Mouse (Mus musculus) right cerebral cortex, adult 2 months (tissue): ENCODE data around the gene Sdcbp2.

ENCODE experiments used
- DNase-seq, 2 experiments: peaks; one replicate each; pipeline ENCODE4 v3.0.0; 2021 to 2022; ENCODE audit warnings: low spot score in 2 of 2

Gene Sdcbp2

DNA sequence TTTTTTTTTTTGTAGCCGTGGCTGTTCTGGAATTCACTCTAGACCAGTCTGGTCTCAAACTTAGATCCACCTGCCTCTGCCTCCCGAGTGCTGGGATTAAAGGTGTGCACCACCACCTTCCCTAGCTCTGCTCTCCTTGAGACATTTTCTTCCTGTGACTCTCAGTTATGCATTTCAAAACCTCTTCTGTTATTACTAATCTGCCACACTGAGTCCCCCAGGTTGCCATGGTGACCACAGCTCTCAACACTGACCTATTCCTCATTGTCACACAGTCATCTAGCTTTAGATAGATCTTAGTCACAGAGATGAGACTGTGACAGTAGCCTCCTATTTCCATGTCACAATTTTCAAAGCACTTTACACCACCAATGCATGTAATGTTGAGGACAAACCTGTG, 3.0 kb upstream of the Sdcbp2 start:
- peak in 1 of 2 experiments; percentile 44 for DNase-seq

GRCm38 (mm10) chr2:151573667-151574066, 1.2 kb downstream of the Sdcbp2 start:
- peak; percentile 62 to 64 for DNase-seq

DNA sequence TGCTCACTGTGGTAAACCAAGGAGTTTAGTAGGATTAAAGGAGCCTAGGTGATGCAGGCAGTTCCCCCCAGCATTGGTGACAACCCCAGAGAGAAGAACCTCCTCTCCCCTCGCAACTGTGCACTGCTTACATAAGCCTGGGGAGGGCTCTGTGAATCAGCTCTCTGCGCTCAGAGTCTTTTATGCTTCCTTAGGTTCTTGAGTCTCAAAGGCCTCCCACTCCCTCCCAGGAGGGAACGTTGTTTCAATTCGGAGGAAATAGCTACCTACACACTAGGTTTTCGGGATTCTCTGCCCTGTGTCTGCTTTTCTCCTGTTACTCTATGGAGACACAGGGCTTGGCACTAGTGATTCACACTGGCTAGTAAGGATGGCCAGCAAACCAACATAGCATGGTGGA, 2.2 kb downstream of the Sdcbp2 start:
- peak; percentile 71 to 76 for DNase-seq

DNA sequence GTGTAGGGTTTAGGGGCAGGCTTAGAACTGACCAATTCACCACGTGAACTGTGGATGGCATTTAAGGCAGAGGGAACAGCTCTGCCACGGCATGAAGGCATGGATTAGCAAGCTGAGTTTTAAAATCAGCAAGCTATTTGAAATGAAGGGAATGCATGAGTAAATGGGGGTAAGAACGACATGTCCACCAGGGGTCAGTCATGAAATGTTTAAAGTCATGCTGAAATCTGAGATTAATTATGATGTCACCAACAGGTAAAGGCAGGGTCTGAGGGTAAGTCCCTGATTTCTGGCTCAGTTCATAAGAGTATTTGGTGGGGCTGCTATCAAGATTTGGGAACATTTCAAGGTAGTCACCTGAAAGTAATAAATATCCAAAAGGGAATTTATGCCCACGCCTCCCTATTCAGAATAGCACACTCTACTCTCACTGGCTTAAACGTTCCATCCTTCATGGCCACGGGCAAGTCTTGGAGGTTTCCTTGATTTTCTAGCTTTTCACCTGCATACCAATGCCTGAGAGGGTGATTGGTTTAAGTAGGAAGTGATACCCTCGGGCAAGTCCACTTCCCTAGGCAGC, 2.8 kb downstream of the Sdcbp2 start:
- DNase-seq: peak in 1 of 2 experiments; percentile 31

DNA sequence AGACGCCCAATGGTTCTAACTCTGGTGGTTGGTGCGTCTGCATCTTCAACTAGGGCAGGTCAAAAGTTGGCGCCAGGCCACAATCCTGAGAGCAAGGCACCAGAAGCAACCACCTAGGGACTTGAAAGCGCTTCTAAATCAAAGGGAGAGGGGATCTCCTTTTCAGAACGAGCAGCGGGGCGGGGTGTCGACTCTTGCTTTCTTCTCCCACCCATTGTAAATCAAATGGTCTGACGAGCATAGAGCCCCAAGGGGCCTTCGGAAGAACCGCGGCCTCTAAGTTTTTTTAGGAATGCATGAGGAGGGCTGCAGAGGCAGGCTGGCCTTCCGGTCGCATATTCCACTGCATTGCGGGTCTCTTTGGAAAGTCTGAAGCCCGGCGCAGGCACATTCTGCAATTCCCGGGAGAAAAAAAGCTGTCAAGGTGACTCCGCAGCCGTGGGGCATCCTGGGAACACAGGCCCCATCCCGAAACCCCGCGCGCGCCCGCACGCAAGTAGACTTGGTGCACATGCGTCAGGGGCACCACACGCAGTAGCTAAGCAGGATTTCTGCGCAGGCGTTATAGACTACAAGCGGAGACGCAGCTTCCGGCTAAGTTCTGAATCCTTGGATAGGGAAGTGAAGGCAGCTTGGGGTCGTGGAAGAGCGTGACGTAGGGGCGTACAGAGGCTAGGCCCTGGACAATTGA, 3.4 kb downstream of the Sdcbp2 start:
- peak; percentile 92 to 93 for DNase-seq

GRCm38 (mm10) chr2:151579183-151579582, 6.8 kb downstream of the Sdcbp2 start:
- DNase-seq: no peak

GRCm38 (mm10) chr2:151580945-151581344, 8.5 kb downstream of the Sdcbp2 start:
- no peak for DNase-seq

GRCm38 (mm10) chr2:151585934-151586333, 13.5 kb downstream of the Sdcbp2 start:
- no peak for DNase-seq

DNA sequence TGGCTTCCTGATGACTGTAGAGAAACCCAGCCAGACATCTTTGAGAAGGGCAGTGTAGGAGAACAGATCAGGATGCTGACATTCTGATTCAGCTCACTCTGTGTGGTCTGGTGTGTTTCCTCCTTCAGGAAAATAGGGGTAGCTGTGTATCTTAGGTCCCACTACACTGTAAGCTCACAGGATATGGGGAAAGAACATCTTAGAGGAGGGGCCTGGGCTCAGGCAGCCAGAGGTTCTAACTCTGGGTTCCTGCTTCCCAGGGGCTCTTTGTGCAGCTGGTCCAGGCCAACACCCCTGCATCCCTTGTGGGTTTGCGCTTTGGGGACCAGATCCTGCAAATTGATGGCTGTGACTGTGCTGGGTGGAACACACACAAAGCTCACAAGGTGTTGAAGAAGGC, 14.4 kb downstream of the Sdcbp2 start:
- no peak for DNase-seq

DNA sequence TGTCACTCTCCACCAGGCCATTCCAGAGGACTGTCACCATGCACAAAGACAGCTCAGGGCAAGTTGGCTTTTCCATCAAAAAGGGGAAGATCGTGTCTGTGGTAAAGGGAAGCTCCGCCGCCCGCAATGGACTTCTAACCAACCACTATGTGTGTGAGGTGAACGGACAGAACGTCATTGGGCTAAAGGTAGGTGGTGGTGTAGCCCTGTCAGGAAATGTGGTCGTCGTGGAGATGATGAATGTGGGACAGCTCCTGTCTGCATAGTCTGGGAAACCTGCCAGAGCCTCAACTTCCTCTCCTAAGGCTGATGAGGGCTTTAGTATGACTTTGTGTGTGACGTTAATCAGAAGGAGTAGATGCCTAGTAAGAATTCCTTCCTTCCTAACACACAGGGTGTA, 14.9 kb downstream of the Sdcbp2 start:
- DNase-seq: no peak

- peak; percentile 67 to 71 for DNase-seq
These were observed 25.6 kb downstream of the Sdcbp2 start for GRCm38 (mm10) chr2:151598068-151598467.

DNA sequence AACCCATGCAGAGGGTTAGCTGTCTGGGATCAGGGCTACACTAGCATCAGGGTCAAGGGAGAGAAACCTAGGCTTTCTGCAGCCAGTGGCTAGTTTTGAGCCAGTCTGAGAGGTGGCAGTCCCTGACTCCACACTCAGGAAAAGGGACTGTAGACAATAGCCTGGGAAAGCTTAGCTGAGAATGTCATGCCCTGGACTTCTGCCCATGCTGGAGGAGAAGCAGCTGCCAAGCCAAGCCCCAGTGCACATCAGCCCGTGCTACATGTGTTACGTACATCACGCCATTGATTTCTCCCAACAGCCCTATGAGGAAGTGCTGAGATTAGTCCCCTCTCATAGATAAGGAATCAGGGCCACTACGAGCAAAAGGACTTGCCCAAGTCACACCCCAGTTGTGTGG, 29.7 kb downstream of the Sdcbp2 start:
- no peak for DNase-seq

DNA sequence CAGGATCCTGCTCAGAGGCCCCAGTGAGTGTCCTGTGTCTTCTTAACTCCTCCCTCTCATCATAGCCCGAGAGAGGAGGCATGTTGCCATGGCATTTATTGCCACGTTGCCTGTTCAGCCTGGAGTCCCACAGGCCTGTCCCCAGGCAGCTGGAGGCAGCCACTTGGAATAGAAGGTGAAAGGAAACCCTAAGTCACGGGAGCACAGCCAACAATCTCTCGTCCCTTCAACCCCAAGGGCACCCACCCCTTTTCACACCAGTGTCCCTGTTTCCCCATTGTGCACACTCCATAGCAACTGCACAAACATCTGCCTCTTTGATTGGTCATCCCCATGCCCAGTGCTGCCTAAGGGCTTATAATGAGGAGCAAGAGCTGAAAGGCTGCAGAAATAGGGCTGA, 31.2 kb downstream of the Sdcbp2 start:
- no peak for DNase-seq

GRCm38 (mm10) chr2:151605437-151605987, 33.1 kb downstream of the Sdcbp2 start:
- peak; percentile 70 to 81 for DNase-seq

GRCm38 (mm10) chr2:151608435-151608834, 36.0 kb downstream of the Sdcbp2 start:
- no peak for DNase-seq

- DNase-seq: no peak
These were observed 37.6 kb downstream of the Sdcbp2 start for GRCm38 (mm10) chr2:151609974-151610373.

- DNase-seq: peak; percentile 67 to 68
These were observed 43.4 kb downstream of the Sdcbp2 start for GRCm38 (mm10) chr2:151615779-151616178.

GRCm38 (mm10) chr2:151616551-151617329, 44.3 kb downstream of the Sdcbp2 start:
- DNase-seq: no peak

DNA sequence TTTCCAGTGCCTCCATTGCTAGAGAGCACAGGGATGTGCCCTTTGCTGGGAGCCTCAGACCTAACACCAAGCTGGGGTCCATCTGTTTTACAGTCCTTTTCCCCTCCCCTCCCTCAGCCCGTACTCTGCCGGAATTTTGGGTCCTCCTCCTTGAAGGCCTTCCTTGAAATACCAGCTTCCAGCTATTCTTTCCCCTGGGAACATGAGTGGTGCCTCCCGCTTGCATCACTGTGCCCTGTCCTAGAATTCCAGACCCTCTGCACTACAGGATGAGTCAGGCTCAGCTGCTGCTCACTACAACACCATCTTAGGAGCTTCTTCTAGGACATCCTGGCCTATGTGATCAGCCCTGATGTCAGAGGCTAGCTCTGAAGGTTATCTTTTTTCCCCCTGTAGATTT, 51.4 kb downstream of the Sdcbp2 start:
- DNase-seq: peak; percentile 2

GRCm38 (mm10) chr2:151626296-151626695, 53.9 kb downstream of the Sdcbp2 start:
- DNase-seq: peak; percentile 2

DNA sequence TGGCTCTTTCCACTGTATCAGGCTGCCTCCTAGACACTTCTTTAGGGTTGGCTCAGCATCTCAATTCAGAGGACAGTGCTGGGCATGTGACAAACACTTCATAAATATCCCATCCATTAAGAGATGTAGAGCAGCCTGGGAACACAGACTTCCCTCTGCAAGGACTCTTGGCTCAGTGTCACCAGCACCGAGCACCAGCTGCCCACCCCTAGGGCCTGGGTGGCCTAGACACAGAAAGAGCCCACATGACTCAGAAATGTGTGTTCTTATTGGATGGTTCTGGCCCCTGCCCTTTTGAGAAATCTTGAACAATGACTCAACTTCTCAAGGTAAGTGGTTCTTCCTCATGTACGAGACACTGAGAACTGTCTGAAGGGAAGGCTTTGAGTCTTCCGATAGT, 55.6 kb downstream of the Sdcbp2 start:
- DNase-seq: peak; percentile 2 to 12

DNA sequence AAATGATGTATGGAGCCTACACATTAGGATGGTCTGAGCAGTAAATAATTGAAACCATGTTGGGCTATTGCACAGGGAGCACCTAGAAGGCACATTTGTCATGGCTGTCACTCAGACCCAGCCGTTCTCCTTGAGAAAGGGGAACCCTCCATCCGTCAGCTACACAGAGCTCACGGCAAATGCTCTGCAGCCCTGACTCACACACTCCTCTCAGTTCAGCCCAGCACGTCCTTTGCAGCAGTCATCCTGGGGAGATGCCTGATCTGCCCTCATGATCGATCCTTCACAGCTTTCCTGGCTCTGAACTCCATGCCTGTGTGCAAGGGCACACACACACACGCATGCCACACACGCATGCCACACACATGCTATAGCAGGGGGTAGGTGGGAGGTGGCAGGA, 56.9 kb downstream of the Sdcbp2 start:
- peak; percentile 39 to 42 for DNase-seq
